17 mouse cellular contexts compared by ENCODE assay signal in the genomic region with DNA sequence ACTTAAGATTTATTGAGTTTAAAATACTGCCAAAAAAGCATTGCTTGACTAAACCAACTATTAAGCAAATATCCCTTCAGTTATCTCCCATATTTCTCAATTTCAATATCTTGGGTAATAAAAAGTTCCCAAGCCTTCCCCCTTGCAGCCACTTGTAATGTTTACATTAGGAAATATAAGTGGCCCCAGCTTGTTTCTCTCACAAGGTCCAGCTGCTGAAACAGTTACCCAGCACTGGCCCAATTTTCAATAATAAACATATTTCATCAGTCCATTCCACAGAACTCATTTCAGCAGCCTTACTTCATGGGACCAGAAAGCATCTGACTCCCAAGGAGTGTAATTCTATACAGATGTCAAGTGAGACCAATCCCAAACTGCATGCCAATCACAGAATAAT. TPM values are rescaled to one million over a fixed set of nuclear protein-coding genes. Genes with fewer than 3 reads are reported as not detected.
"Had no signal": no experiment of that assay in that cellular context is flagged by ENCODE, and none has a peak within 500 bp of the region (broad histone marks: within the 10 kb centered on the region; RNA-seq: fewer than 3 reads in every experiment).

No protein-coding gene starts in this region.

- ATAC-seq: intestine, embryonic 16.5 days; midbrain, embryonic 16.5 days had no signal

- H3K27me3 ChIP-seq: kidney, embryonic 15.5 days; midbrain, embryonic 12.5 days had no signal

- H3K4me3 ChIP-seq: kidney, embryonic 15.5 days; left cerebral cortex, adult 2 months; midbrain, embryonic 12.5 days had no signal

- H3K27ac ChIP-seq: kidney, embryonic 15.5 days; left cerebral cortex, adult 2 months; midbrain, embryonic 12.5 days had no signal

- H3K36me3 ChIP-seq: kidney, embryonic 15.5 days; midbrain, embryonic 12.5 days had no signal

- H3K4me1 ChIP-seq: kidney, embryonic 15.5 days; midbrain, embryonic 12.5 days had no signal

- DNase-seq: kidney, adult 2 months; kidney, postnatal 14 days; right cerebral cortex, postnatal 14 days; thymus, postnatal 36 days had no signal

- H3K9me3 ChIP-seq: kidney, embryonic 15.5 days; midbrain, embryonic 12.5 days had no signal

- H3K4me2 ChIP-seq: kidney, embryonic 15.5 days; liver, embryonic 11.5 days; midbrain, embryonic 12.5 days had no signal

- H3K9ac ChIP-seq: kidney, embryonic 15.5 days; midbrain, embryonic 12.5 days had no signal

RNA-seq across cellular contexts. Expression of a gene that starts 25.4 kb away (rescaled TPM):
- total RNA-seq: layer of hippocampus, postnatal 25 days; left cerebral cortex, adult 2 months; left cerebral cortex, postnatal 25 days; megakaryocyte-erythroid progenitor cell, adult 5-6 weeks had no signal
- polyA plus RNA-seq: kidney, adult 2 months; large intestine, adult 2 months; liver, embryonic 11.5 days; liver, embryonic 16.5 days; midbrain, embryonic 12.5 days; midbrain, embryonic 16.5 days; neural tube, embryonic 14.5 days had no signal

RNA-seq across cellular contexts. Expression of a gene that starts 33.9 kb away (rescaled TPM):
- total RNA-seq: layer of hippocampus, postnatal 25 days; left cerebral cortex, adult 2 months; left cerebral cortex, postnatal 25 days had no signal
- polyA plus RNA-seq: intestine, embryonic 16.5 days; kidney, adult 2 months; kidney, embryonic 15.5 days; large intestine, adult 2 months; liver, embryonic 16.5 days; midbrain, embryonic 12.5 days; midbrain, embryonic 16.5 days; neural tube, embryonic 14.5 days; stomach, embryonic 16.5 days had no signal

RNA-seq across cellular contexts. Expression of a gene that starts 51.4 kb away (rescaled TPM):
- total RNA-seq: layer of hippocampus, postnatal 25 days; megakaryocyte-erythroid progenitor cell, adult 5-6 weeks had no signal
- polyA plus RNA-seq: neural tube, embryonic 14.5 days had no signal
